Mouse (Mus musculus): Measurements from ENCODE around the gene Pld1. TPM values are rescaled to one million over a fixed set of nuclear protein-coding genes. Genes with fewer than 3 reads are reported as not detected.

Pld1 gene
- polyA plus RNA-seq, 1 experiment from 2014 or later = 8.6 TPM

- Histone ChIP-seq H3K4me3 (ENCODE audit: low read depth, low read length) (no peak overlapping the region), H3K9me3 (ENCODE audit: control insufficient read depth, low read length) (no peaks in the 10 kb centered on the region), H3K4me1 (ENCODE audit: control insufficient read depth, insufficient read depth, low read length) (no peaks in the 10 kb centered on the region), H3K36me3 (ENCODE audit: control insufficient read depth, insufficient read depth, low read length) (no peaks in the 10 kb centered on the region), H3K27ac (replicated peaks; ENCODE audit: low read depth, low read length) (no peak overlapping the region), H3K9ac (ENCODE audit: low read depth, low read length) (no peak overlapping the region), H3K4me2 (ENCODE audit: low read depth, low read length) (no peak overlapping the region), H3K27me3 (replicated peaks; ENCODE audit: control insufficient read depth, insufficient read depth, low read length) (no peaks in the 10 kb centered on the region)
- 92% methylated on average over 4 of the region's 4 CpGs for WGBS
- ATAC-seq (ENCODE audit: low read depth) = no peak
- DNase-seq (ENCODE audit: low spot score) = no peak
These were observed 122.2 kb downstream of the Pld1 start for GRCm38 (mm10) chr3:28060713-28061112.

GRCm38 (mm10) chr3:28061155-28061554 lies 122.7 kb downstream of the Pld1 start:
- Histone ChIP-seq H3K36me3 (ENCODE audit: control insufficient read depth, insufficient read depth, low read length) (no peaks in the 10 kb centered on the region), H3K4me1 (ENCODE audit: control insufficient read depth, insufficient read depth, low read length) (no peaks in the 10 kb centered on the region), H3K4me3 (ENCODE audit: low read depth, low read length) (no peak overlapping the region), H3K9ac (ENCODE audit: low read depth, low read length) (no peak overlapping the region), H3K27ac (replicated peaks; ENCODE audit: low read depth, low read length) (no peak overlapping the region), H3K4me2 (ENCODE audit: low read depth, low read length) (no peak overlapping the region), H3K9me3 (ENCODE audit: control insufficient read depth, low read length) (no peaks in the 10 kb centered on the region), H3K27me3 (replicated peaks; ENCODE audit: control insufficient read depth, insufficient read depth, low read length) (no peaks in the 10 kb centered on the region)
- ATAC-seq (ENCODE audit: low read depth) (no peak), DNase-seq (ENCODE audit: low spot score) (no peak)

DNA sequence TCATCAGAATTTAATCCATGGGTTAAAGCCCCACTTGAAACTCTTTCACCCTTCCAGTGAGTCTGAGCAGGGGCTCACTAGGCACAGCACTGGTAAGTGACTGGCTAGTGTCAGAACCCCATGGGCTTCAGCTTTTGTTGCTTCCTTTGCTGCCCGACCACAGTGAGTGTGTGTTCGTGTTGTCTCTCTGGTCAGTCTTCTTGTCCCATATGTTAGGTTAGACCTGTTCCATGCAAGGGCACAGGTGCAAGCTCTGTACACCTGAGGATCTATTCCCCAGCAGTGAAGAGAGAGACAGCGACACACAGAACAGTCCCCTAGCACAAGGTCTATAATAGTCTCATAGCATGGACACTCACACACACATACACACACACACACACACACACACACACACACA lies 140.7 kb downstream of the Pld1 start:
- no peak for ATAC-seq (ENCODE audit: low read depth)
- Histone ChIP-seq H3K4me2 (ENCODE audit: low read depth, low read length) (no peak overlapping the region), H3K4me3 (ENCODE audit: low read depth, low read length) (no peak overlapping the region), H3K27ac (replicated peaks; ENCODE audit: low read depth, low read length) (no peak overlapping the region), H3K36me3 (ENCODE audit: control insufficient read depth, insufficient read depth, low read length) (peaks cover 10% of the 10 kb centered on the region; the same call in 1 of the 2 replicates), H3K9ac (ENCODE audit: low read depth, low read length) (no peak overlapping the region), H3K27me3 (replicated peaks; ENCODE audit: control insufficient read depth, insufficient read depth, low read length) (no peaks in the 10 kb centered on the region), H3K4me1 (ENCODE audit: control insufficient read depth, insufficient read depth, low read length) (no peaks in the 10 kb centered on the region), H3K9me3 (ENCODE audit: control insufficient read depth, low read length) (no peaks in the 10 kb centered on the region)
- WGBS = 83% methylated on average over 3 of the region's 3 CpGs
- DNase-seq (ENCODE audit: low spot score) = no peak

DNA sequence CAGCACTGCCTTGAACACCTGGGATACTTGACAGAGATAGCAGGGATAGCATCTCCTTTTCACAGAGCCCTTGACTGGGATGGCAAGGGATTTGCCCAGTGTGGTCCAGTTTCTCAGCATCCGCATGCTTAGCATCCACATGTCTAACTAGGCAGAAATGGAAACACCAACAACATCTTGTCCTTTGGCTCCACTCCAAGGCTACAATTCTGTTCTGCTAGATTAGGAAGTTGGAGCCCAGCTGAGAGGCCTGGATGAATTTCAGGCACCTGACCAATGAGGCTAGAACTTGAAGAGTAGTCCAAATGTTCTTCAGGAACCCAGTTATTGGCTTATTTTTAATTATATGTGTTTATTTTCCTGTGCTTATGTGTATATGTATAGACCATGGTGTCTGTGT lies 141.6 kb downstream of the Pld1 start:
- ATAC-seq (ENCODE audit: low read depth) (no peak), DNase-seq (ENCODE audit: low spot score) (no peak)
- Histone ChIP-seq H3K27ac (replicated peaks; ENCODE audit: low read depth, low read length) (no peak overlapping the region), H3K27me3 (replicated peaks; ENCODE audit: control insufficient read depth, insufficient read depth, low read length) (no peaks in the 10 kb centered on the region), H3K9me3 (ENCODE audit: control insufficient read depth, low read length) (no peaks in the 10 kb centered on the region), H3K36me3 (ENCODE audit: control insufficient read depth, insufficient read depth, low read length) (peaks cover 10% of the 10 kb centered on the region; the same call in 1 of the 2 replicates), H3K9ac (ENCODE audit: low read depth, low read length) (no peak overlapping the region), H3K4me1 (ENCODE audit: control insufficient read depth, insufficient read depth, low read length) (no peaks in the 10 kb centered on the region), H3K4me2 (ENCODE audit: low read depth, low read length) (no peak overlapping the region), H3K4me3 (ENCODE audit: low read depth, low read length) (no peak overlapping the region)
- WGBS = 84% methylated on average over 1 of the region's 1 CpGs

DNA sequence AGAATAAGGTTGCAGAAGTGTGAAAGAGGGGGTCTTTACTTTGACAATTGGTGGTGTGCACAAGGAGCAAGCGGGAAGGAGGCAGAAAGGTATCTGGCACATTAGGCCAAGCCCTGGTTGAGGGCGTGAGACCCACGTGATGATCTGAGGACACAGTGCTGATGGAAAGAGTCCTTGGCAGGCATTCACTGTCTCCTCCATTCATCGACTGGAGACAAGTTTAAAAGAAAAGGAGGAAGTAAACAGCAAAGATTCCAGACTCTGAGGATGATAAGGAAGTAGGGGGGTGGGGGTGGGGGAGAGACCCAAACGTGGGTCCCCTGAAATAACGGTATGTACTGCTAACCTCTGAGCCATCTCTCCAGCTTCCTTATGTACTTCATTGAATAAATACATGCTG lies 142.5 kb downstream of the Pld1 start:
- no peak overlapping the region for H3K4me3 ChIP-seq (ENCODE audit: low read depth, low read length)
- no peak for DNase-seq (ENCODE audit: low spot score)
- WGBS = 75% methylated on average over 6 of the region's 6 CpGs

GRCm38 (mm10) chr3:28083218-28083617 lies 144.7 kb downstream of the Pld1 start:
- WGBS = 69% methylated on average over 3 of the region's 3 CpGs
- Histone ChIP-seq H3K9ac (ENCODE audit: low read depth, low read length) (no peak overlapping the region), H3K4me1 (ENCODE audit: control insufficient read depth, insufficient read depth, low read length) (no peaks in the 10 kb centered on the region), H3K4me3 (ENCODE audit: low read depth, low read length) (no peak overlapping the region), H3K27ac (replicated peaks; ENCODE audit: low read depth, low read length) (no peak overlapping the region), H3K9me3 (ENCODE audit: control insufficient read depth, low read length) (no peaks in the 10 kb centered on the region), H3K36me3 (ENCODE audit: control insufficient read depth, insufficient read depth, low read length) (no peaks in the 10 kb centered on the region), H3K27me3 (replicated peaks; ENCODE audit: control insufficient read depth, insufficient read depth, low read length) (no peaks in the 10 kb centered on the region), H3K4me2 (ENCODE audit: low read depth, low read length) (no peak overlapping the region)
- DNase-seq (ENCODE audit: low spot score) (no peak), ATAC-seq (ENCODE audit: low read depth) (no peak)

More for the DNA sequence above, 142.5 kb downstream of the Pld1 start:
- H3K9ac ChIP-seq (ENCODE audit: low read depth, low read length) = no peak overlapping the region
- H3K4me1 ChIP-seq (ENCODE audit: control insufficient read depth, insufficient read depth, low read length) = no peaks in the 10 kb centered on the region
- no peaks in the 10 kb centered on the region for H3K27me3 ChIP-seq (replicated peaks; ENCODE audit: control insufficient read depth, insufficient read depth, low read length)
- no peak overlapping the region for H3K4me2 ChIP-seq (ENCODE audit: low read depth, low read length)
- peaks cover 10% of the 10 kb centered on the region; the same call in 1 of the 2 replicates for H3K36me3 ChIP-seq (ENCODE audit: control insufficient read depth, insufficient read depth, low read length)
- no peaks in the 10 kb centered on the region for H3K9me3 ChIP-seq (ENCODE audit: control insufficient read depth, low read length)
- no peak for ATAC-seq (ENCODE audit: low read depth)
- H3K27ac ChIP-seq (replicated peaks; ENCODE audit: low read depth, low read length) = no peak overlapping the region

DNA sequence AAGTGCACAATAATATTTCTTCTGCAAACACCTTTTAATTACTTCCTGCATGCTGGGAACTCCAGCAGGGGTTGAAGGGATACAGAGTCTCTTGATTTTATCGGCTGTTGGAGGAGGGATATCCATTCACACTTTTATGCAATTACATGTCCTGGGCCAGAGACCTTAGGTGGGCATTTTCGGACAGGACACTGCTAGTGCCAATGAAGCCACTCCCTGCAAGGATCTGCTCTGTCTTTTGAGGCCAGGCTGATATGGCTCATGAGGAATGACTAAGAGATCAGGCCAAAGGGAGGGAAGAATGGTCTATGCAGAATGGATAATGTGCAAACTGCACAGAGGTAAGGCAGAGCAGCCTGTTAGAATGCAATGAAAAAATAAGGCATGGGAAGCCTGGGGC lies 145.8 kb downstream of the Pld1 start:
- no peaks in the 10 kb centered on the region for H3K9me3 ChIP-seq (ENCODE audit: control insufficient read depth, low read length)
- WGBS = 49% methylated on average over 2 of the region's 2 CpGs
- H3K4me1 ChIP-seq (ENCODE audit: control insufficient read depth, insufficient read depth, low read length) = no peaks in the 10 kb centered on the region
- no peak overlapping the region for H3K9ac ChIP-seq (ENCODE audit: low read depth, low read length)
- DNase-seq (ENCODE audit: low spot score) (no peak), ATAC-seq (ENCODE audit: low read depth) (no peak)
- H3K4me2 ChIP-seq (ENCODE audit: low read depth, low read length) = no peak overlapping the region
- H3K4me3 ChIP-seq (ENCODE audit: low read depth, low read length) = no peak overlapping the region
- no peak overlapping the region for H3K27ac ChIP-seq (replicated peaks; ENCODE audit: low read depth, low read length)
- H3K27me3 ChIP-seq (replicated peaks; ENCODE audit: control insufficient read depth, insufficient read depth, low read length) = no peaks in the 10 kb centered on the region
- H3K36me3 ChIP-seq (ENCODE audit: control insufficient read depth, insufficient read depth, low read length) = no peaks in the 10 kb centered on the region

- no peak overlapping the region for H3K4me2 ChIP-seq (ENCODE audit: low read depth, low read length)
- H3K4me3 ChIP-seq (ENCODE audit: low read depth, low read length) = no peak overlapping the region
- H3K9ac ChIP-seq (ENCODE audit: low read depth, low read length) = no peak overlapping the region
- no peaks in the 10 kb centered on the region for H3K27me3 ChIP-seq (replicated peaks; ENCODE audit: control insufficient read depth, insufficient read depth, low read length)
- no peak for ATAC-seq (ENCODE audit: low read depth)
- H3K36me3 ChIP-seq (ENCODE audit: control insufficient read depth, insufficient read depth, low read length) = no peaks in the 10 kb centered on the region
- 47% methylated on average over 1 of the region's 1 CpGs for WGBS
- no peak overlapping the region for H3K27ac ChIP-seq (replicated peaks; ENCODE audit: low read depth, low read length)
- H3K9me3 ChIP-seq (ENCODE audit: control insufficient read depth, low read length) = no peaks in the 10 kb centered on the region
- no peak for DNase-seq (ENCODE audit: low spot score)
- no peaks in the 10 kb centered on the region for H3K4me1 ChIP-seq (ENCODE audit: control insufficient read depth, insufficient read depth, low read length)
These were observed 152.8 kb downstream of the Pld1 start for GRCm38 (mm10) chr3:28091296-28091695.

- no peak overlapping the region for H3K4me2 ChIP-seq (ENCODE audit: low read depth, low read length)
- H3K4me3 ChIP-seq (ENCODE audit: low read depth, low read length) = no peak overlapping the region
- WGBS = 84% methylated on average over 2 of the region's 2 CpGs
These were observed 153.2 kb downstream of the Pld1 start for GRCm38 (mm10) chr3:28091741-28092140.

More at GRCm38 (mm10) chr3:28091741-28092140, 153.2 kb downstream of the Pld1 start:
- no peaks in the 10 kb centered on the region for H3K9me3 ChIP-seq (ENCODE audit: control insufficient read depth, low read length)
- no peak for DNase-seq (ENCODE audit: low spot score)
- H3K4me1 ChIP-seq (ENCODE audit: control insufficient read depth, insufficient read depth, low read length) = no peaks in the 10 kb centered on the region
- H3K9ac ChIP-seq (ENCODE audit: low read depth, low read length) = no peak overlapping the region
- H3K27ac ChIP-seq (replicated peaks; ENCODE audit: low read depth, low read length) = no peak overlapping the region
- H3K27me3 ChIP-seq (replicated peaks; ENCODE audit: control insufficient read depth, insufficient read depth, low read length) = no peaks in the 10 kb centered on the region
- H3K36me3 ChIP-seq (ENCODE audit: control insufficient read depth, insufficient read depth, low read length) = no peaks in the 10 kb centered on the region
- no peak for ATAC-seq (ENCODE audit: low read depth)
